Mouse (Mus musculus) kidney, embryonic 15.5 days (tissue): ENCODE measurements at regions not wholly inside any gene's neighbourhood (a gene's known extent, or its start where the extent isn't known, plus 50 kb on each side); places are given as distances from the start of the nearest gene placed in this dataset.
A peak's percentile ranks its signal among the peaks of the same experiment; 100 is the strongest.

Experiments used
- ATAC-seq: fragments of 200-750 bp; cut with Nextera tagmentation; replicated peaks from 2 replicates; pipeline ENCODE4 v1.8.0; 2017; ENCODE audit warnings: moderate TSS enrichment; ENCODE audit not compliant: low FRiP score
- H3K27ac ChIP-seq: fragments of 300-500 bp; sonication (generic); 2 replicates; pipeline ENCODE4 v1.5.1; 2015; ENCODE audit warnings: mild to moderate bottlenecking, inconsistent platforms
- H3K27me3 ChIP-seq: fragments of 300-500 bp; sonication (generic); 2 replicates; pipeline ENCODE4 v1.6.1; 2015; ENCODE audit warnings: inconsistent platforms
- H3K36me3 ChIP-seq: fragments of 300-500 bp; sonication (generic); 2 replicates; pipeline ENCODE4 v1.6.1; 2015; ENCODE audit warnings: inconsistent platforms
- H3K4me1 ChIP-seq: fragments of 300-500 bp; sonication (generic); 2 replicates; pipeline ENCODE4 v1.6.1; 2015; ENCODE audit warnings: inconsistent platforms
- H3K4me2 ChIP-seq: fragments of 300-500 bp; sonication (generic); 2 replicates; pipeline ENCODE4 v1.6.1; 2015; ENCODE audit warnings: moderate library complexity, mild to moderate bottlenecking, inconsistent platforms
- H3K4me3 ChIP-seq: fragments of 300-500 bp; sonication (generic); replicated peaks from 2 replicates; pipeline ENCODE4 v1.5.1; 2015; ENCODE audit warnings: mild to moderate bottlenecking, inconsistent platforms
- H3K9ac ChIP-seq: fragments of 300-500 bp; sonication (generic); 2 replicates; pipeline ENCODE4 v1.6.1; 2015; ENCODE audit warnings: mild to moderate bottlenecking, inconsistent platforms
- H3K9me3 ChIP-seq: fragments of 300-500 bp; sonication (generic); replicated peaks from 2 replicates; pipeline ENCODE4 v1.6.1; 2016; ENCODE audit warnings: inconsistent platforms
- WGBS: fragments of 180-500 bp; shearing (Covaris S2); methylation state at CpG from one replicate; pipeline ENCODE4 v1.1.7; 2015; ENCODE audit warnings: mixed read lengths; 5-methylcytosine and 5-hydroxymethylcytosine counted together

GRCm38 (mm10) chr15:57589404-57590377, 112.3 kb upstream of the Slc22a22 start:
- peaks cover 18% of the 10 kb centered on the region for H3K4me1 ChIP-seq
- no peaks in the 10 kb centered on the region for H3K36me3 ChIP-seq
- peak; percentile 91 for ATAC-seq
- H3K4me3 ChIP-seq, result no peak overlapping the region
- no peaks in the 10 kb centered on the region for H3K9me3 ChIP-seq
- H3K9ac ChIP-seq, result no peak overlapping the region
- WGBS, result 23% methylated on average over 10 of the region's 12 CpGs
- H3K4me2 ChIP-seq, result peak overlapping the region; percentile 39
- H3K27ac ChIP-seq, result no peak overlapping the region
- H3K27me3 ChIP-seq, result no peaks in the 10 kb centered on the region

DNA sequence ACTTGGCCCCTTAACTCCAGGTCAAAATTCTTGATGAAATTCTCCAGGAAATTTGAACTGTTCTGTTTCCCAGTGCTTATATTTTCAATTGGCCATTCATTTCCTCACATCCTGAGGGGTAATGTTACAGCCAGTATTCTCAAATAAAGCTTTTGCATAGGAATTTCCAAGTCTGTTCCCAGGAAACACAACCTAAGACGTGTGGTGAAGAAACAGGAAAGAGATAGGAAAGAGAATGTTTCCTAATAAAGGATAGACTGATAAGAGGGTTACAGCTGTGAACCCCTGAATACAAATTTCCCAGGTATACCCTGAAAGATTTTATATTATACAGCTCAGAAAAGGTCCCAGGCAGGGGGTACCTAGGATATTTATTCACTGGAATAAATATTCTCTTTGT, 108.0 kb upstream of the Slc22a22 start:
- H3K4me1 ChIP-seq, result peaks cover 12% of the 10 kb centered on the region
- no peak overlapping the region for H3K27ac ChIP-seq
- no peak overlapping the region for H3K9ac ChIP-seq
- no peak for ATAC-seq
- no peak overlapping the region for H3K4me3 ChIP-seq
- H3K9me3 ChIP-seq, result no peaks in the 10 kb centered on the region
- H3K27me3 ChIP-seq, result no peaks in the 10 kb centered on the region
- 50% methylated on average over 1 of the region's 1 CpGs for WGBS
- no peaks in the 10 kb centered on the region for H3K36me3 ChIP-seq
- H3K4me2 ChIP-seq, result no peak overlapping the region

- no peaks in the 10 kb centered on the region for H3K27me3 ChIP-seq
- H3K4me3 ChIP-seq, result no peak overlapping the region
- no peaks in the 10 kb centered on the region for H3K36me3 ChIP-seq
- H3K9me3 ChIP-seq, result no peaks in the 10 kb centered on the region
- ATAC-seq, result no peak
- no peak overlapping the region for H3K9ac ChIP-seq
- no peak overlapping the region for H3K27ac ChIP-seq
- peaks cover 3% of the 10 kb centered on the region for H3K4me1 ChIP-seq
- no peak overlapping the region for H3K4me2 ChIP-seq
- WGBS, result 90% methylated on average over 11 of the region's 11 CpGs
Measured at GRCm38 (mm10) chr15:57584498-57584897, 107.1 kb upstream of the Slc22a22 start.

GRCm38 (mm10) chr15:57581266-57581665, 103.8 kb upstream of the Slc22a22 start:
- H3K4me3 ChIP-seq, result no peak overlapping the region
- ATAC-seq, result no peak
- H3K27ac ChIP-seq, result no peak overlapping the region
- no peaks in the 10 kb centered on the region for H3K9me3 ChIP-seq
- H3K4me1 ChIP-seq, result no peaks in the 10 kb centered on the region
- no peak overlapping the region for H3K9ac ChIP-seq
- H3K36me3 ChIP-seq, result no peaks in the 10 kb centered on the region
- no peak overlapping the region for H3K4me2 ChIP-seq
- H3K27me3 ChIP-seq, result no peaks in the 10 kb centered on the region

DNA sequence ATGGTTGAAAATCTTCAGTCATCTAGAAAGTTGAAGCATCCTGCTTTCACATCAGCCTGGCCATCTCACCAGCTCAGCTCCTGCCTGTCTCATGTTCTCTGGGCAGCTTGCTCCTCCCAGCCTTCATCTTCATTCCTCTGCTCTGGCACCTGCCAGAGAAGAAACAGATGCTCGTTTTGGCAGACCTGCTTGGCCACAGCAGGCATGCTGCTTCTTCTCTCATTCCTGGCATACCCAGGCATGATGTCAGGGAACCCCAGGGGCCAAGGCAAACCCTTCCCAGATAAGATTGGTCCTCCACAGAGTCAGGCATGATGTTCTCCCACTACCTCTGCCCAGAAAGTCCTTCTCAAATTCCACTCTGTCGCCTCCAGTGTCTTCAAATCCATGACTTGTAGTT, 101.4 kb upstream of the Slc22a22 start:
- Histone ChIP-seq H3K27me3 (no peaks in the 10 kb centered on the region), H3K36me3 (no peaks in the 10 kb centered on the region), H3K4me2 (no peak overlapping the region), H3K4me1 (no peaks in the 10 kb centered on the region), H3K27ac (no peak overlapping the region), H3K4me3 (no peak overlapping the region), H3K9me3 (no peaks in the 10 kb centered on the region), H3K9ac (no peak overlapping the region)
- ATAC-seq, result no peak
- WGBS, result 61% methylated on average over 2 of the region's 2 CpGs

- H3K9me3 ChIP-seq, result no peaks in the 10 kb centered on the region
- H3K27ac ChIP-seq, result no peak overlapping the region
- H3K4me2 ChIP-seq, result no peak overlapping the region
- H3K4me1 ChIP-seq, result peaks cover 9% of the 10 kb centered on the region; the same call in 1 of the 2 replicates
- no peak for ATAC-seq
- no peaks in the 10 kb centered on the region for H3K36me3 ChIP-seq
- no peak overlapping the region for H3K9ac ChIP-seq
- H3K27me3 ChIP-seq, result no peaks in the 10 kb centered on the region
- H3K4me3 ChIP-seq, result no peak overlapping the region
- WGBS, result 57% methylated on average over 2 of the region's 2 CpGs
Measured at GRCm38 (mm10) chr15:57574080-57574618, 96.7 kb upstream of the Slc22a22 start.

- Histone ChIP-seq H3K9me3 (no peaks in the 10 kb centered on the region), H3K36me3 (no peaks in the 10 kb centered on the region), H3K4me2 (no peak overlapping the region), H3K9ac (no peak overlapping the region), H3K27ac (peak overlapping the region; percentile 45), H3K4me3 (no peak overlapping the region), H3K4me1 (peaks cover 9% of the 10 kb centered on the region; the same call in 1 of the 2 replicates), H3K27me3 (no peaks in the 10 kb centered on the region)
- 21% methylated on average over 3 of the region's 3 CpGs for whole genome bisulfite sequencing
- ATAC-seq, result peak; percentile 38; the same call in 1 of the 2 replicates
Measured at GRCm38 (mm10) chr15:57572460-57572859, 95.0 kb upstream of the Slc22a22 start.

DNA sequence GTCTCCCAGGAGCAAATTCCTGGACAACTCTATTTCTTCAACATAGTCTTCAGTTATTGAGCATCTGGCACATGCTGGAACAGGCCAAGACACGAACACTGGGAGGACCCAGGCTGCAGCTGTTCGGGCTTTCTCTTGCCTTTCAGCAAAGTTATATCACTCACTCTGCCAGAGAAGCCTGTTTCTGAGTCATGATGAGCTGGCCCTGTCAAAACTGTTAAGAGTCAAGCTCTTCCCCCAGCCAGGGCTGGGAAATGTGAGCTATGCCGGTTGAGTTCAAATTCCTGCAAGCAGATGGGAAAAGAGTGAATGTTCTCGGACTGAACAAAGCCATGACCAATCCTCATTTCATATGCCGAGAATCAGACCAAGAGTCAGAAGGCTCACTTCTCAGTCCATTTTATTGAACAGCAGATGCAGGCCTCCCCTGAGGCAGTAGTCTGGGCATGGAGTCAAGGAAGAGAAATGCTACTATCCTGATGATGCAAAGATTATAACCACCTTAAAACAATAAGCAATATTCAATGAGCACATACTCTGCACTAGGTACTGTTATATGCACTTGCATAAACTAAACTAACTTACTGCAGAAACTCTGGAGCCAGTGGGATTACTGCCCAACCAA, 90.7 kb upstream of the Slc22a22 start:
- H3K4me3 ChIP-seq, result no peak overlapping the region
- ATAC-seq, result no peak
- H3K27ac ChIP-seq, result no peak overlapping the region
- H3K9ac ChIP-seq, result no peak overlapping the region
- H3K4me1 ChIP-seq, result peaks cover 6% of the 10 kb centered on the region; the same call in 1 of the 2 replicates
- 66% methylated on average over 5 of the region's 5 CpGs for WGBS
- no peaks in the 10 kb centered on the region for H3K36me3 ChIP-seq
- H3K4me2 ChIP-seq, result no peak overlapping the region
- H3K27me3 ChIP-seq, result no peaks in the 10 kb centered on the region
- H3K9me3 ChIP-seq, result no peaks in the 10 kb centered on the region

DNA sequence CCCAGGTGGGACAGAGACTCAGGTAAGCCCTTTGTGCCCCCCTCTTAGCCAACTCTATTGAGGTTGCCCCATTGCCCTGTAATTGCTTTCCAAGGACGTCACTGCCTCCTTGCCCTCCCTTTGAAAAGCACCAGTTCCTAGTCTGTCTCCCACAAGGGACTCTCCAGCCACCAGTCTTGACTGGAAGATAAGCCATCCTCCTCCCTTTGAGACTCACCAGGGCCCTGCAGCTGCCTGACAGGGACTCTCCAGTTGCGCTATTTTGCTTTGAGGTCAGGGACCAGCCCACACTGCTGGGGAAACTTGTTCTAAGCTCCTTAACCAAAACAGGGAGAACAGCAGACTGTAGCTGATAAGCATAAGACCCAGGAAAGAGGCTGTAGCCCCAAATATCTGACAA, 69.7 kb upstream of the Slc22a22 start:
- no peak overlapping the region for H3K4me3 ChIP-seq
- no peaks in the 10 kb centered on the region for H3K4me1 ChIP-seq
- no peaks in the 10 kb centered on the region for H3K27me3 ChIP-seq
- ATAC-seq, result no peak
- no peak overlapping the region for H3K4me2 ChIP-seq
- 34% methylated on average over 2 of the region's 2 CpGs for WGBS
- no peak overlapping the region for H3K9ac ChIP-seq
- H3K27ac ChIP-seq, result no peak overlapping the region
- H3K9me3 ChIP-seq, result no peaks in the 10 kb centered on the region
- no peaks in the 10 kb centered on the region for H3K36me3 ChIP-seq

DNA sequence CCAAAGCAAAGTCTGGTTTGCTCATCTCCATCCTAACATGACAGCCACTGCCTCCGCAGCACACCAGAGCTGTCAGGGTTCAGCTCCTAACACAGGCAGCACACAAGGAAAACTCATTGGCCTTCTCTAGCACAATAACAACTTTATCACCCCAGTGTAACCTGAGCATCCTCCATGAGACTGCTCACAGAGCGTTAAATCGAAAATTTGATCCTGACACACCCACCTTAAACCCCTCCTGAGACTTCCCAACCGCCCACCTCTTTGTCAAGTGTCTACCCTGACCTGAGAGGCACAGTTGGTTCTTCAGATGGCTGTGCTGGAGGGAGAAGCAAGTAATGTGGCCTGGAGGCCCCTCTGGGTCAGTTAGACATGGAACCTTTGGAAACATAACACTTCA, 67.7 kb upstream of the Slc22a22 start:
- Histone ChIP-seq H3K4me3 (no peak overlapping the region), H3K4me1 (no peaks in the 10 kb centered on the region), H3K36me3 (no peaks in the 10 kb centered on the region), H3K9ac (no peak overlapping the region), H3K27ac (0 out of 2 replicates have a peak overlapping the region, but pooled peaks have one; percentile 43), H3K9me3 (no peaks in the 10 kb centered on the region), H3K27me3 (no peaks in the 10 kb centered on the region), H3K4me2 (no peak overlapping the region)
- peak; percentile 95 for ATAC-seq
- 30% methylated on average over 4 of the region's 4 CpGs for WGBS

DNA sequence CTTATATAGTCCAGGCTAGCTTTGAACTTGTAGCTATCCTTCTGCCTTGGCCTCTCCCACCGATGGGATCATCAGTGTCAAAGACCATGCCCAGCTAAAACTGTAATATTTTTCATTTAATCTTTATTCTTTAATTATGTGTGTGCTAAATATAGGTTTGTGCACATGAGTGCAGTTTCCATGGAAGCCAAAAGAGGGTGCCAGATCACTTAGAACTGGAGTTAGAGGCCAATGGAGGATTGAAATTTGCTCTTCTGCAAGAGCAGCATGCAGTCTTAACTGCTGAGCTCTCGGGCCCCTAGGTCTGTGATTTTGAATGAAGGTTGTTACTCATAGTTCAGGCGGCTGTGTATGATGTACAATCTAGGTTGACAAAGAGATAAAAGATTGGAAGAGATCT, 66.6 kb upstream of the Slc22a22 start:
- no peak overlapping the region for H3K4me3 ChIP-seq
- no peaks in the 10 kb centered on the region for H3K27me3 ChIP-seq
- no peak overlapping the region for H3K9ac ChIP-seq
- ATAC-seq, result no peak
- no peak overlapping the region for H3K4me2 ChIP-seq
- WGBS, result 75% methylated on average over 3 of the region's 3 CpGs
- H3K9me3 ChIP-seq, result no peaks in the 10 kb centered on the region
- H3K27ac ChIP-seq, result no peak overlapping the region
- H3K36me3 ChIP-seq, result no peaks in the 10 kb centered on the region
- H3K4me1 ChIP-seq, result no peaks in the 10 kb centered on the region

DNA sequence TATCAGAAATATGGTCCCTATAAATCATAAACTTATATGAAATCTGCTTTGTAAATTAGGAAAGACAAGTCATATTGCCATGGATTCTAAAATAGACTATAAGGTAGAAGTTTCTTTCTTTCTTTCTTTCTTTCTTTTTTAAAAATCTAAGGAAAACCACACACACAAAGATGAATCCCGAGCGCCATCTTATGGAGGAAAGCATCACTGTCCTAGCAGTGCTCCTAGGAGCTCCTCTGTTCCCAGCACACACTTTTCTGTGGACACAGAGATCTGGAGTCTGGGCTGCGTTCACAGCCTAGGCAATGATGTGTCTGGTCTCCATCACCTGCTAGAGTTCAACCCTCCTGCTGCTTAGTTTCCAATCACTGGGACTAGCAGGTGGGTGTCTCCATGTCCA, 65.2 kb upstream of the Slc22a22 start:
- ATAC-seq, result no peak
- no peaks in the 10 kb centered on the region for H3K36me3 ChIP-seq

More for the DNA sequence above, 65.2 kb upstream of the Slc22a22 start:
- Histone ChIP-seq H3K9ac (no peak overlapping the region), H3K4me3 (no peak overlapping the region), H3K27me3 (no peaks in the 10 kb centered on the region), H3K9me3 (no peaks in the 10 kb centered on the region), H3K4me1 (no peaks in the 10 kb centered on the region), H3K4me2 (no peak overlapping the region), H3K27ac (no peak overlapping the region)
- WGBS, result 26% methylated on average over 3 of the region's 3 CpGs
